Mouse (Mus musculus) mature B cell (primary cell): Measurements from ENCODE around the gene Lclat1.
"Not testable (repeated sequence)": the region's sequence is repeated elsewhere in the genome, so short reads cannot be mapped to it uniquely, and the experiment has no call there.

Experiments used
- in situ Hi-C: fragments of 300-500 bp; cut with MboI; formaldehyde crosslinking; loops from 2 replicates; pipeline ENCODE4 v1.14.3; 2019

The Lclat1 gene

DNA sequence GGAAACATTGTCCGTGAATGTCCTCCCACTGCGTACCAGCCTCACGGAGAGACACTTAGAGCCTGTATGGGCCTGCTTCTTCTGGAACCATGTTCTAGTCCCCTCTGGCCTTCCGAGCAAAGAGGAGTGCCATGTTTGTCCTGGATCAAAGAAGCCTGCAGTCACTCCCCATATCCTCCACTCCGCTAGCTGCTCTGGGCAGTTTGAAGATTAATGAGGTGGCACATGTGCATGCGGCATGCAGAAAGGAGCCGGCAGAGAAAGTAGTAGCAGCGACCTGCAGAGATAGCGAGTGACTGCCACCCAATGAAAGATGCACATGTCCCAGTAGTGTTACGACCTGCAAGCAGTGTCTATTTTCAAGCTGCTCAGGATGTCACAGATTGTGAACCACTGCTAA is 167.3 kb downstream of the Lclat1 start:
- in situ Hi-C loops: loop anchor here (5.0 to 10.0 kb wide), 2 partner anchors 73 to 170 kb away; partner anchors contain the start of gene Lclat1

DNA sequence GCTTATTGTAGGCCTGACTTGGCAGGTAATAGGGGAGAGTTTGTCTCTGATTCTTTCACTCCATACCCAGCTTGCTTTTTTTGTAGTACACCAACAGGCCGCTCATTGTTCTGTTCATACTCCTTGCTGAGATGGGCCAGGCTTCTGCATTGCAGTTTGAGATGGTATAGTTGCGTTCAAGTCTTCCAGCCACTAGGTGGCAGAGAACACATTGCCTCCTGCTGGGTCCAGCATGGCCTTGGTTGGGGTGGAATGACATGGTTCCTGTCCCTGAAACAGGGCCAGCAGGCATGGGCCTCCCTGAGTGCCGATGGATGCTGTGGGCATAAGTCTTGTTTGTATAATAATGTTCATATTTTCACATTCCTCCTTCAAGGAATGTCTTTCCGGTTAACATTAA is 170.0 kb downstream of the Lclat1 start:
- in situ Hi-C loops: loop anchor here (5.0 to 10.0 kb wide), 2 partner anchors 75 to 173 kb away; partner anchors contain the start of gene Lclat1

DNA sequence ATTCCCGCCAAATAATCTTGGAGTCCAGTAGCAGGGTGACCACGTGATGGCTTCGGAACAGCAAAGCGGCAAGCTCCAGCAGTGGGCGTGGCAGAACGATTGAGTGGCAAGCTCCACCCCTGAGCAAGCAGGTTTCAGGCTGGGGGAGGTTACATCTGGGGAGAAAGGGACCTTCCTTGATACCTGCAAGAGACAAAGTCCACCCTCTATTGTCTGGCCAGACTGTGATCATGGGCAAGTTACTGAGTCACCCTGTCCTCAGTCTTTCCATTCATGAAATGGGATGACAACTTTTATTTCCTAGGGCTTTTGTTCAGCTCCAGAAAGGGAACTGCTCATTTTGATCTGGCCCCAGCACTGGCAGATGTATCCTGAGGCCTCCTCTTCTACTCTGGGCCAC is 174.9 kb downstream of the Lclat1 start:
- in situ Hi-C loops: not testable (repeated sequence)

DNA sequence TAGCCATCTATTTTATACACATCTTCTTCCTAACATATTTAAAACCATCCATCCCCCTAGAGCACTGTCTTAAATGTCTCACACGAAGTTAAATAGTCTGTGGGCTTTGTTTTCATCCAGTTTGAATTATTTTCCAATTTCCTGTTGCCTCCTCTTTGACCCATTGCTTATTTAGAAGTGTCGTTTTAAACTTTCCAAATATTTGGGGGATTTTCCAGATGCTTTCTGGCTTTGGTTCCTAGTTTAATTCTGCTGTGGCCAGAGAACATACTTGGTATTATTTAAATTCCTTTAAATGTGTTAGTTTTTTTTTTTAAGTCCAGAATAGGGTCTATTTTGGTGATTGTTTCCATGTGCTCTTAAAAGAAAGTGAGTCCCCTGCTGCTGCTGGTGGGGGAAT is 176.5 kb downstream of the Lclat1 start:
- in situ Hi-C loops: no loop called here
